Mouse (Mus musculus) c-Kit-positive CD71-negative TER-119-negative erythroid progenitor cells, embryonic 14.5 days (primary cell): ENCODE measurements around the gene Oxsr1.

Experiments
- DNase-seq: peaks from one replicate; pipeline ENCODE4 v3.0.0-alpha.2; 2013; ENCODE audit warnings: low read depth

The Oxsr1 gene

GRCm38 (mm10) chr9:119214601-119215000 is 107.6 kb downstream of the Oxsr1 start:
- DNase-seq, result no peak

- DNase-seq, result no peak
These were observed 109.2 kb downstream of the Oxsr1 start for GRCm38 (mm10) chr9:119212996-119213395.

GRCm38 (mm10) chr9:119208998-119209397 is 113.2 kb downstream of the Oxsr1 start, which contains the start of gene Slc22a13:
Gene Slc22a13 (minus strand): TSS chr9:119209098.
- DNase-seq, result no peak

GRCm38 (mm10) chr9:119207113-119207512 is 115.1 kb downstream of the Oxsr1 start:
- no peak for DNase-seq

GRCm38 (mm10) chr9:119206666-119207065 is 115.6 kb downstream of the Oxsr1 start:
- no peak for DNase-seq

- no peak for DNase-seq
These were observed 116.5 kb downstream of the Oxsr1 start for GRCm38 (mm10) chr9:119205756-119206155.

- DNase-seq, result no peak
These were observed 118.6 kb downstream of the Oxsr1 start for GRCm38 (mm10) chr9:119203617-119204016.

- no peak for DNase-seq
These were observed 120.6 kb downstream of the Oxsr1 start for GRCm38 (mm10) chr9:119201653-119202052.

GRCm38 (mm10) chr9:119199151-119199861 is 122.9 kb downstream of the Oxsr1 start:
- no peak for DNase-seq

- DNase-seq, result no peak
These were observed 129.8 kb downstream of the Oxsr1 start for GRCm38 (mm10) chr9:119192202-119192990.
